Mouse (Mus musculus) WW6 (cell line): ENCODE measurements around the gene Gp5.
"Not testable (repeated sequence)": the region's sequence is repeated elsewhere in the genome, so short reads cannot be mapped to it uniquely, and the experiment has no call there.

Source experiments
- DNase-seq: peaks from one replicate; pipeline ENCODE4 v3.0.0-alpha.2; 2013; ENCODE audit warnings: low read depth, low spot score

Gp5 gene

DNA sequence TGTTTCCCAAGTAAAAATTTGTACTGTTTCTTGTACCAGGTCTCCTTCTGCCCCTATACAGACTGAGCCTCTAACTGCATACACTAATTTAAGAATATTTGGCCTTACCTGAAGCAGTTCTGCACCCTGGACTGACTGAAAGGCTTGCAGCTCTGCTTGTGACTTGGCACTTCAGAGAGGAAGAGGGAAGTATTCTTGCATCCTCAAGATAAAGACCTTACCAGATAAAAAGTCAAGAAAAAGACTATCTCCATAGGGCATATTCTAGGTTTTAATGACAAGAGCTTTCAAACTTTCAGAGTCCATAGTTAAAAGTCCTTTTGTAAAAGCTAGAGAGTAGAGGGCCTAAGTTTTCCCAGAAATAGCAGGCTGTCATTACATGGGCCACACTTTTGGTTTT is at the start of gene Gp5:
Gene Gp5, minus strand, starts transcription at position 133 of the 400 bp plus-strand sequence.
- no peak for DNase-seq

DNA sequence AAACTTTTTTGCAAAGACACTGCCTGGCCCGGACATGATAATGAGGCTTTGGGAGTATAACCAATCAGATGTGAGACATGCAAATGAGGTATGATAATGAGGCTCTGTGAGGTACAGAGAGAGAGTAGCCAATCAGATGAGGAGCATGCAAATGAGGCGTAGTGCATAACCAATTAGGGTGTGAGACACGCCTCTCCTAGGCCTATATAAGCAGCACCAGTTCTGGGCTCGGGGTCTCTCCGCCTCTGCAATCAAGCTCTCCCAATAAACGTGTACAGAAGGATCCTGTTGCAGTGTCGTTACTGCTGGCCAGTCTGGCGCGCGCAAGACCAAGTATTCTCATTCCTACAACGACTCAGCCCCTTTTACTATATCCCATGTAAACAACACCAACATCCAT is 42.9 kb upstream of the Gp5 start:
- DNase-seq: not testable (repeated sequence)

DNA sequence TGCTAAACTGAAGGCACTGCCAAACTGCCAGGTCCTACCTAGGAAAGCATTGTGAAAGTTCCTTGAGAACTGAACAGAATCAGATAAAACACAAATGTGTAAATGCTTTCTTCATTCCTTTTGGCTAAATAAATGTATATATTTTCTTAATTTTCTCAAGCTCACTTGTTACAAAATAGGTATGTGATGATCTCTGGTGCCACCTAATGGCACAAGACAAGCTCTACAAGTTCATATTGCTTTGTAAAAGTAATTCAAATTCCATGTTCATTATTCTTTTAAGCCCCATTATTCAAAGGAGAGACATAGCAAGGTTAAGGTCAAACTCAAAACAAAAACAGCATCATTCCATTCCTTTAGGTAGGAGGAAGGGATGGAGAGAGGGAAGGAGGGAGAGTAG is 3.7 kb upstream of the Gp5 start:
- DNase-seq: no peak

GRCm38 (mm10) chr16:30310171-30310515 is 436 bp downstream of the Gp5 start:
- DNase-seq: no peak

DNA sequence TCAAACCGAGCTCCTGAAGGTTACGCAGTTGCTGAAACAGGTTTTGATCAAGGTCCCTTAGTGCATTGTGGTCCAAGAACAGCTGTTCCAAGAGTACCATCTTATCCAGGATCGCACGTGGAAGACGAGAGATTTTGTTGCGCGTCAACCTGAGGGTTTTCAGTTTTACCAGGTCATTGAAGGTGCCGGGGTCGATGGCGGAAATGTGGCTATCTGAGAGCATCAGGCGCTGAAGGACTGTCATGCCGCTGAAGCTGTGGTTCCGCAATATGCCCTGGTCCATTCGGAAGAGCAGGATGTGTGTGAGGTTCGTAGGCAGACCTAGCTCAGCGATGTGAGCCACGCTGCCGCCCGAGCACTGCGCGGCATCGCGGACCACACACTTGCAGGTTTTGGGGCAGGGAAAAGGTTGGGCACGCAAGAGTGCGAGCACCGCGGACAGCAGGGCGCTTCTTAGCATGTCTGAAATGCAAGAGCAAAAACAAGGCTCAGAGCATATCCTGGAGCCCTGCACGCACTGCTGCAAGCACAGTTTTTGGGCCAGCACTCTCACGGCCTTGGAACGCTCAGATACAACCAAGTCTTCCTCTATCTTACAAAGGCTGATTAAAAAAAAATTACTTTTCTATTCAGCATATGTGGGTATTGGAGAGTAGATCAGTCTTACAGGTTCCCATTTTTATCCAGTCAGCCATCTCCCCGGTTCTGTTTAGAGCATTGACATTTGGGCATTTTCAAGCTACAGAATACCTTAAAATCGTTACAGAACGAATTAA is 996 bp downstream of the Gp5 start:
- DNase-seq: peak; percentile 22

DNA sequence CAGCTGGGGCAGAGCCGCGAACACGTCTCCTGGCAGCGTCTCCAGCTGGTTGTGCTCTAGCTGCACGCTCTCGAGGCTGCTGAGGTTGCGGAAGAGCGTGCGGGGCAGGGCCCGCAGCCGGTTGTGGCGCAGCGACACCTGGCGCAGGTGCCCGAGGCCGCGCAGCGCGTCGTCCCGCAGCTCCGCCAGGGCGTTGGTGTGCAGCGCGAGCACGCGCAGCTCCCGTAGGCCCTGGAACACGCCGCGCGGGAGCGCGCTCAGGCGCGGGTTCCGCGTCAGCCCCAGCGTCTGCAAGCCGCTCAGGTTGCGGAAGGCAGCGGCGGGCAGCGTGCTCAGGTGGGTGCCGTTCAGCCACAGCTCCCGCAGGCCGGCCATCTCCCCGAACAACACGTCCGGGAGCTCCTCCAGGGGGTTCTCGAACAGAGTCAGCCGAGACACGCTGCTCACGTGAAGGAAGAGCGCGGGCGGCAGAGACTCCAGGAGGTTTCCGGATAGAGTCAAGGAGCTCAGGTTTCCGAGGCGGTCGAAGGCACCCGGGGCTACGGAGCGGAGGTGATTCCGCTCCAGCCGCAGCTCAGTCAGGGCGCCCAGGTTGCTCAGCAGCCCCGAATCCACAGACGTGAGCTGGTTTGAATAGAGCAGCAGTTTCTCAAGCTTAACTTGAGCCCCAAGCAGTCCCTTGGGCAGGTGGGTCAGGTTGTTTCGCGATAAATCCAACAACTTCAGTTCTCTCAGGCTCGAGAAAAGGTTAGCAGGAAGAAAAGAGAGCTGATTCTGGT is 1.8 kb downstream of the Gp5 start:
- peak; percentile 69 for DNase-seq

DNA sequence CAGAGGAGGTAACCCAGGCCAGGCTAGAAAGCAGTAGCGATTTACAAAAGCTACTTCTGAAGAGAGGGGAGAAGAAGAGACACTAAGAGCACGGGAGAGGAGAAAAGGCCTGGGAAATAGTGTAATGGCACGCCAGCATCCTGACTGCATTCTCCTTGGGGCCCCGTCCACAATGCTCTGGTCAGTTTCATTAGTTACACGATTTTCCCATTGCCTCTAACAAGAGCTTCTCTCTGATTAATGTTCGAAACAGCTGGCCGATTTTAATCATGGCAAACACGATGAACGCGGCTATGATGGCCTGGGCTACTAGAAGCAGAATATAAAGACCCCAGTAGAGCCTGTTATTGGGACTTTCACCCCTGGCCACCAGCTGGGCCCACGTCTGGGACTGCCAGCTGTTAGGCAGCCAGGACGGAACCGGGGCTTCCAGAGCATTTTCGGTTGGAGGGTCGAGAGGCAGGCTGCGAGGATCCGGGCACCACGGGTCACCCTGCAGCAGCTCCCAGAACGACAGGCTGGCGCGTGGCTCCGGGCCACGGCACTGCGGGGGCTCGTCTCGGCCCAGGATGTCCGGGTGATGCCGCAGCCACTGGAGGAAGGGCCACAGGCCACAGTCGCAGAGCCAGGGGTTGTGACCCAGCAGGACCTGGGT is 2.5 kb downstream of the Gp5 start:
- DNase-seq: no peak

DNA sequence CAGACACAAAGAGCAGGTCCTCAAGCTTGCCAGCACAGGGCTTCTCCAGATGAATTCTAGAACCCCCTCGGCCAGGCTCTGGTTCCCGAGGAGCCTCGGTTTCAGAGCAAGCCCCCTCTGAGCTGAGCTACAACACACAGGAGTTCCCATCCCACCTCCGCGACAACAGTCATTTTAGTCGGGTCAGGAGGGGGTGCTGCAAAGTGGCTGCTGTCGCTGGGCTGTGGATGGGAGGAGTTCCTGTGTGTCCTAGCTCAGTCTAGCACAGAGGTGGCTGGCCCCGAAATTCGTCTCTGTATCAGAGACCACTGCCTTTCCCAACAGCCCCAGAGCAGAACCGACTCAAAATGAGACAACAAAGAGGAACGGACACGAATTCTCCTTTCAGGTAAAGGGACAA is 3.3 kb downstream of the Gp5 start:
- DNase-seq: no peak

DNA sequence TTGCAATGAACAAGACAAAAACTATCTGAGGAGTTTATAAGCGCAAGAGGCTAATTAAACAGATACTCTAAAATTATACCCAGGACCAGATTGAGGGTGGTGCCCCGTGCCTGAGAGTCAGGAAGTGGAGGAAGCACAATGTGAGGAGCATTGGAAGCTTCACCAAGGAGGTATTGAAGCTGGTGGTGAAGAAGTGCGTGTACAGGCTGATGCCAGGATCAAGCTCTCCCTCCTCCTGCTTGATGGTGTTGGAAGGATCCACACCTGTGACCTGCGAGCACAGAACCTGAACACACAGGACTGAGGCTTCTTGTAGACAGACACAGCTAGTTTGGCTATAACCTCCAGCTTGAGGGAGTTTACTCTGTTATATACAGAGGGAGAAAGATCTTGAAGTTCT is 4.5 kb downstream of the Gp5 start:
- DNase-seq: no peak

DNA sequence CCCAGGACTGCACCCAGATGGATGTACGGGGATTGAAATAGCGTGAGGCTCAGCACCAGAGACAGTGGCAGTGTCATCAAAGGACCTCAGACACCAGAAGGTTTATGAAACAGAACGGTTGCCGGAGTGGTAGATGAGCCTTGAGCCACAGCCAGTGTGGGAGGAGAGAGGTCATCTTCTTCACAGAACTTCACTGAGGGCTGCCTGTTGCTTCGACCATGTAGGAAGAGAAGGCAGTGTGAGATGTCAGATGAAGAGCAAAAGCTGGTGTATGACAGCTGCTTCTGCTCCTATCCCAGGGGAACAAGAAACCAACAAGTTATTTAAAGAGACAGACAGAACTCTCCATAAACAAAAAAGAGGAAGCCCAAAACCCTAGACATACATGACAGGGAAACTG is 6.3 kb downstream of the Gp5 start:
- DNase-seq: no peak

DNA sequence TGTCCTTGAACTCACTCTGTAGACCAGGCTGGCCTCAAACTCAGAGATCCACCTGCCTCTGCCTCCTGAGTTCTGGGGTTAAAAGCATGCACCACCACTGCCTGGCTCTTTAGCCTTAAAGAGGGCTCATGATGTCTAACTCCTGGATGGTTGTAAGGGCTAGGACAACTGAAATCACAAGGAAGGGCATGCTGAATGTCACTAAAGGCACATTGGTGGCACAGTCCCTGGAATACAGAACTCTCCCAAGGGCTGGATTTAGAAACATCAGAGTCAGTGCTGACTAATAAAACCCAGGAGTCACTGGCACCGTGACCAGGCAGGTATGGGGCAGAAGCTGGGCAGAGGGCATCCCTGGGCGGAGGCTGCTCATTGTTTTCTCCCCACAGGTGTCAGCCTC is 7.2 kb downstream of the Gp5 start:
- DNase-seq: no peak

- DNase-seq: no peak
Measured at GRCm38 (mm10) chr16:30302686-30303085, 7.9 kb downstream of the Gp5 start.

- DNase-seq: no peak
Measured at GRCm38 (mm10) chr16:30299711-30300277, 10.8 kb downstream of the Gp5 start.

DNA sequence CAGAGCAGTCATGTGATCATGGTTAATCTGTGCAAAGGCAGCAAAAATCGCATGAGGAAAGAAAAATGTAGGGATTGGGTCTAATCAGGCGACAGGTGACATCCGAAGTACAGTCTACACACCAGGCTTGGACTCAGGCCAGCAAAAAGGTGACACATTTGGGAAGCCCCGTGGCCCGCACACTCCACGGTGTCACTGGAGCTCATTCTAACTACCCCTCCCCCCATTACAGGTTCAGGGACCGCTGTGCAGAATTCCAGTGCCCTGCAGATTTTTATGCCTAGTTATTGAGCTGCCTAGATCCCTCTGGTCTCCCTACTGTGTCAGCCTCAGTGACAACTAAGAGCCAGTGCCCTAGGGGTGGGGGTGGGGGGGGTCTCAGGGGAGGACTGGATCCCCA is 13.1 kb downstream of the Gp5 start:
- DNase-seq: no peak

- no peak for DNase-seq
Measured at GRCm38 (mm10) chr16:30296601-30297275, 13.8 kb downstream of the Gp5 start.

DNA sequence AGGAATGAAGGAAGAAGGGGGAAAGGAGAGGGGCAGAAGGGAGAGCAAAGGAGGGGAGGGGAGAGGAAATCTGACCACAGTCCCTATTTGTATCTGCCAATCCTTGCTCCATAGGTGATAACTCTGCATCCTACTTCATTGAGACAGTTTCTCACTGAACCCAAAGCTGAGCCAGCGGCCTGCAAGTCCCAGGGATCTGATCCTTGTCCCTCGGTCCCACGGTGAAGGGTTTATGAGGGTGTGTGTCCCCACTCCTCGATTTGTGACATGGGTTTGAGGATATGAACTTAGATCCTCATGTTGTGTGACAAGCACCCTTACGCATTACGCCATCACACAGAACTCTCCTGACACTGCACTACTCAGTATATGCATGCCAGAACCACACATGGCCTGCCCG is 15.5 kb downstream of the Gp5 start:
- no peak for DNase-seq

GRCm38 (mm10) chr16:30290436-30290835 is 20.1 kb downstream of the Gp5 start:
- DNase-seq: no peak

- DNase-seq: peak; percentile 18
Measured at GRCm38 (mm10) chr16:30285701-30286100, 24.9 kb downstream of the Gp5 start.

DNA sequence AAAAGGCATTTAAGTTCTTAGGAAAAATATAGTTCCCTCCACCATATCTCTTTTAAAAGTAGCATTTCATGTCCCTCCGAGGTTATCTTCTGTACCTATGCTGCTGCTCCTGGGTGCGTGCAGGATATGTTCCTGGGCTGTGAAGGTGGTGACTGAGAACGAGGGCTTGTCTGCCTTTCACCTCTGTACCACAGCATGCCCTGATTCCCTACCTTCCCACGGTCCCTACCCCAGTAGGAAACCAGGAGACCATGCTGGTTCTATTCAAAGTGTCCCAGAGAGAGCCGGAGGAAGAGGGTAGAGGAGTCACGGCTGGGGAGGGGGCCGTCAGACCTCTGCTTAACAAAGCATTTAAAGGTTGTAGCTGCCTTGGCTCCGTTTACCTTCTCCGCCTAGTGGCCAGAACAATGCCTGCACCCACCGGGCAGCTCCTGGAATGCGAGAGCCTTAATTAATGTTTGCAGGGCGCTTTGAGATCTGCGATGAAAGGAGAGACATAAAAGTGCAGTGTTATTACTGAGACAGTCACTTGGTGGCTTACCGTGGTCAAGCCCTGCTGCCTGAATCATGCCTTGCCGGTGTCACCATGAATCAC is 26.7 kb downstream of the Gp5 start:
- DNase-seq: peak; percentile 33

DNA sequence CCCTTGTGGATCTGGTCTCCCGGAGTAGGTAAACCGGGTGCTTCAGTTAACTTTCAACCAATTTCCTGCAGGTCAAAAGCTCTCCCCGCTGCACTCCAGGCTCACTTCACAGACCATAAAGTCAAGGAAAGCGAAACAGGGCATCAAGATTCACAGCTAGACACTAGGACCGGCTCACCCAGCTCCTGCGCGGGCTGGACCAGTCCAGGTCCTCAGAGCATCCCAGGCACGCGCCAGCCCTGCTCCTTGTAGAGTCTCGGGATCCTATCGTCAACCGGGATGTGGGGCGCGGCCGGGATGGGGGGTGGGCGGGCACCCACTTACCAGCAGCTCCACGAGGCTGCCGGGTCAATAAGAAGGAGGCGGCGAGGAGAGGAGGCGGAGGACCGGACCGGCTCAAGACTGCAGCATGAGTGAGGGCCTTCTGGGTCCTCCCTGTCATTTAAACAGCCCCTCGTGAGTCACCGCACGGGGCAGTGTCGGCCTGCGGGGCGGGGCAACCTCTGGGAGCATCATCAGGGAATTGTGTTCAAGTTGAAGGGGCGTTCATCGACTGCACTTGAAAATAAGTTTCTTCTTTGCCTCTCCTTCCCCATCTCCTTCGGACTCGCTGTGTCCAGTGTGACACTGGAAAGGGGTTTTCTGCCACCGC is 27.6 kb downstream of the Gp5 start, which contains the start of gene Lrrc15:
Gene Lrrc15, minus strand, starts transcription at position 413 of the 652 bp plus-strand sequence.
- no peak for DNase-seq
